Mouse (Mus musculus) E14TG2a.4 (cell line): ENCODE measurements around the gene Rgs21.

Experiments
- H3K27me3 ChIP-seq: 2 replicates; pipeline ENCODE4 v1.6.1; 2014; ENCODE audit warnings: low read length, control low read depth; ENCODE audit not compliant: insufficient read depth
- H3K36me3 ChIP-seq: 2 replicates; pipeline ENCODE4 v1.6.1; 2014; ENCODE audit warnings: low read length, control low read depth; ENCODE audit not compliant: insufficient read depth
- H3K4me1 ChIP-seq: replicated peaks from 2 replicates; pipeline ENCODE4 v1.6.1; 2014; ENCODE audit warnings: low read depth, low read length, control low read depth
- H3K4me3 ChIP-seq: replicated peaks from 2 replicates; pipeline ENCODE4 v1.5.1; 2014; ENCODE audit warnings: mild to moderate bottlenecking, low read length
- H3K9me3 ChIP-seq: 2 replicates; pipeline ENCODE4 v1.6.1; 2014; ENCODE audit warnings: low read length, control low read depth
- CTCF ChIP-seq: conservative IDR thresholded peaks from 2 replicates; pipeline ENCODE4 v1.5.1; 2014; ENCODE audit warnings: low read length
- NANOG ChIP-seq: IDR thresholded peaks from 2 replicates; pipeline ENCODE4 v1.6.1; 2014; ENCODE audit warnings: borderline replicate concordance, low read length, mixed read lengths
- POU5F1 ChIP-seq: IDR thresholded peaks from 2 replicates; pipeline ENCODE4 v1.6.1; 2014; ENCODE audit warnings: low read length, borderline replicate concordance

Rgs21 gene

DNA sequence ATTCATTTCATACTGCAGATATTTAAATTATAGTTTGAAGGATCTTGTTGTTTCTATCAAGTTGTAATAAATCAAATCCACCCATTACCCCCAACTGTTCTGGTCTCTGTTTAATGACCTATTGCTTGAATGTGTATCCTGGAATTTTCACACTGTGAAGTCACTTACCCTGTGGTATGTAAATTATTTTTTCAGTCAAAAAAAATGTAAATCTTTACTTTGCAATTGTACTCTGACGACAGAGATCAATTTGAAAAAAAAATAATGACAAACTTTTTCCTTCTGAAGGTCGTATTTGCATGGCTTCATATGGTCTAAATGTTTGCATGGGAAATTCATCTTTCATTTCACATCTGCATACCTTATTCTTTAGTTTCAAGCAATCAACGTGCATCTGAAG is at the start of gene Rgs21:
Gene Rgs21, minus strand, starts transcription at position 101 of the 400 bp plus-strand sequence.
- H3K4me3 ChIP-seq = no peak within 1 kb of the TSS
- TF ChIP-seq NANOG (no peak), CTCF (no peak), POU5F1 (no peak)
- H3K9me3 ChIP-seq = no peaks in the 10 kb centered on the region
- H3K4me1 ChIP-seq = no peaks in the 10 kb centered on the region
- no peaks in the 10 kb centered on the region for H3K36me3 ChIP-seq
- no peaks in the 10 kb centered on the region for H3K27me3 ChIP-seq

DNA sequence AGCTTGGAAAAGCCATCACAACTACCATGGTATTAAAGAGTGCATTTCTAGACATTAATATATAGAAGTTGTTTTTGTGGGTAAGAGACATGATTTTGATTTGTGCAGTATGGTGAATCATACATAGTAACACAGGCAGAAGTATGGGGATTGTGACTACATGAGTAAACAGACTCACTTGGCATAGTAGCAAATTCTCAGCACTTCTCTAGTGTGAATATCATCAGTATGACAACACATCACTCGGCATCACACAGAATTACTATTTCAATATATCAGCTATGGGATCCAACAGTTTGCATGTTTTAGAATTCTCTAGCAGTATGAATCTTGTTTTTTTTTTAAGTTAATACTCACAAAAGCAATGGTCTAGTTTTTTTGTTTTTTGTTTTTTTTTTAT is 36.6 kb upstream of the Rgs21 start:
- TF ChIP-seq POU5F1 = no peak
- no peak for TF ChIP-seq NANOG
- no peak for TF ChIP-seq CTCF
- Histone ChIP-seq H3K36me3 (no peaks in the 10 kb centered on the region), H3K9me3 (no peaks in the 10 kb centered on the region), H3K4me1 (no peaks in the 10 kb centered on the region), H3K27me3 (no peaks in the 10 kb centered on the region), H3K4me3 (no peak overlapping the region)

GRCm38 (mm10) chr1:144602987-144603386 is 35.5 kb upstream of the Rgs21 start:
- Histone ChIP-seq H3K9me3 (no peaks in the 10 kb centered on the region), H3K4me1 (no peaks in the 10 kb centered on the region), H3K27me3 (no peaks in the 10 kb centered on the region), H3K36me3 (no peaks in the 10 kb centered on the region), H3K4me3 (no peak overlapping the region)
- TF ChIP-seq CTCF = no peak
- TF ChIP-seq NANOG = no peak
- TF ChIP-seq POU5F1 = no peak

DNA sequence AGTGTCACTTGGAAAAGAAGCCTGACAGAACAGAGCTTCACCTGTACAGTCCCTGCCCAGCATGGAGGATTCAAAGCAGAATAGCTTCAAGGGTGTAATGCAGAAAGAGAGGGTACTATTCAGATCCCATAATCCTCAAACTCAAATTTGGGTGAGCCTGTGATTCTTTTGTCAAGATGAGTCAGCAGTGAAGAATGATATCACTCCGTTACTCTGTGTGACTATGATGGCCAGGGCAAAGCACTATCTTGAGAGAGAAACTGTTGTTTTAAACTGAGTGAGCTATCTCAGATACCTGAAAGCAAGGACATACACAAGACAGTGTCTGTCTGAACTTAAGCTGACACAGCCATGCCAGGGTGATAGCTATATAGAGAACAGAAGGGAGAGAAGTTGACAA is 11.9 kb upstream of the Rgs21 start:
- Histone ChIP-seq H3K27me3 (no peaks in the 10 kb centered on the region), H3K36me3 (no peaks in the 10 kb centered on the region), H3K4me3 (no peak overlapping the region), H3K9me3 (no peaks in the 10 kb centered on the region), H3K4me1 (no peaks in the 10 kb centered on the region)
- no peak for TF ChIP-seq NANOG

GRCm38 (mm10) chr1:144572972-144573371 is 5.5 kb upstream of the Rgs21 start:
- no peaks in the 10 kb centered on the region for H3K4me1 ChIP-seq
- no peak overlapping the region for H3K4me3 ChIP-seq
- H3K36me3 ChIP-seq = no peaks in the 10 kb centered on the region
- no peaks in the 10 kb centered on the region for H3K9me3 ChIP-seq
- TF ChIP-seq CTCF (no peak), POU5F1 (no peak), NANOG (no peak)
- H3K27me3 ChIP-seq = no peaks in the 10 kb centered on the region

GRCm38 (mm10) chr1:144569905-144570304 is 2.4 kb upstream of the Rgs21 start:
- no peaks in the 10 kb centered on the region for H3K4me1 ChIP-seq
- H3K36me3 ChIP-seq = no peaks in the 10 kb centered on the region
- TF ChIP-seq POU5F1 = no peak
- TF ChIP-seq NANOG = no peak
- no peak for TF ChIP-seq CTCF
- H3K9me3 ChIP-seq = no peaks in the 10 kb centered on the region
- H3K27me3 ChIP-seq = no peaks in the 10 kb centered on the region
- H3K4me3 ChIP-seq = no peak overlapping the region

- Histone ChIP-seq H3K4me1 (no peaks in the 10 kb centered on the region), H3K4me3 (no peak overlapping the region), H3K9me3 (no peaks in the 10 kb centered on the region), H3K36me3 (no peaks in the 10 kb centered on the region), H3K27me3 (no peaks in the 10 kb centered on the region)
- no peak for TF ChIP-seq CTCF
- no peak for TF ChIP-seq NANOG
- no peak for TF ChIP-seq POU5F1
Observed at GRCm38 (mm10) chr1:144545142-144545541, 22.3 kb downstream of the Rgs21 start.

DNA sequence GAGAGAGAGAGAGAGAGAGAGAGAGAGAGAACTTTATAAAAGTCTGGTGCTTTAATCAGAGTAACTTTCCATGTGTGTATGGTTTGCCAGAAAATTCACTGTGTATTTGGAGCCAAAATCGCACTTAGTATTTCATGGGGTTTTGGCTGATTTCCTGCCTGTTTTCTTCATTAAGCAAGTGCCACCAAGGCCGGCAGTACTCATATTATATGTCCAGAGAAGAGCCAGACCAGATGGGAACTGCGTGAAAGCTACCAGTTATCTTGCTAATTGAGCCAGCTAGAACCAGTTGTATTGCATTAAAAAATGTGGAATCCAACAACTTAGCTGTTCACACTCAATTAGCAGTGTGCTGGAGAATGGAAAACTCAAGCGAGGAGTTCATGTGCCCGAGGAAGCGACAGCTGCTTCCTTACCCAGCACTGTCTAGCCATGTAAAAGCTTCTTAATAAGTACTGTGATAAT is 22.9 kb downstream of the Rgs21 start:
- Histone ChIP-seq H3K36me3 (no peaks in the 10 kb centered on the region), H3K4me1 (no peaks in the 10 kb centered on the region), H3K9me3 (no peaks in the 10 kb centered on the region), H3K4me3 (no peak overlapping the region), H3K27me3 (no peaks in the 10 kb centered on the region)
- TF ChIP-seq NANOG (no peak), CTCF (no peak), POU5F1 (no peak)

DNA sequence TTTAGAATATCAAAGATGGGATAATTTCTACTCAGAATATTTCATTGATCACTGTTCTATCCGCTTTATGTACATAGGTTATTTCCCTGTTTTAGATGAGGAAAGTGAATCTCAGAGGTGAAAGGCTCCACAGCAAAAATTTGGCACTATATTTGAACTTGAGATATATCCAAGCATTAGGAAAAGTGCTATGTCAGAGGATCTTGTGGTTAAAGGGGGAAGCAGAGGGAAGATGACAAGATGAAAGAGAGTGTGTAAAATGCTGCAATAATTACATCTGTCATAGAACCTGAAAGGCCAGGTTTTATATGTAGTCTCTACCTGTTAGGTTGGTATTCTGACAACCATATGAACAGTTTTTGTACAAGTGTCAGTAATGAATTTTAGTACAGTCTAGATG is 35.7 kb downstream of the Rgs21 start:
- TF ChIP-seq CTCF (no peak), NANOG (no peak), POU5F1 (no peak)
- H3K27me3 ChIP-seq = no peaks in the 10 kb centered on the region
- H3K36me3 ChIP-seq = no peaks in the 10 kb centered on the region
- no peaks in the 10 kb centered on the region for H3K4me1 ChIP-seq
- no peaks in the 10 kb centered on the region for H3K9me3 ChIP-seq
- no peak overlapping the region for H3K4me3 ChIP-seq
